Mouse (Mus musculus) lung, postnatal 14 days (tissue): Measurements from ENCODE around the gene Erp29.

ENCODE experiments used
- DNase-seq: peaks from one replicate; pipeline ENCODE4 v3.0.0; 2021

Gene Erp29

GRCm38 (mm10) chr5:121448450-121448849, 3.9 kb downstream of the Erp29 start:
- DNase-seq: peak; percentile 18

- no peak for DNase-seq
Observed at GRCm38 (mm10) chr5:121444870-121445269, 7.4 kb downstream of the Erp29 start.

GRCm38 (mm10) chr5:121443548-121443947, 8.8 kb downstream of the Erp29 start:
- peak; percentile 49 for DNase-seq

- no peak for DNase-seq
Observed at GRCm38 (mm10) chr5:121438756-121439155, 13.6 kb downstream of the Erp29 start.

- DNase-seq: peak; percentile 23
Observed at GRCm38 (mm10) chr5:121438131-121438530, 14.2 kb downstream of the Erp29 start.

GRCm38 (mm10) chr5:121428954-121429353, 23.4 kb downstream of the Erp29 start:
- DNase-seq: no peak

- DNase-seq: no peak
Observed at GRCm38 (mm10) chr5:121423297-121423696, 29.0 kb downstream of the Erp29 start.

- DNase-seq: no peak
Observed at GRCm38 (mm10) chr5:121422787-121423186, 29.5 kb downstream of the Erp29 start.

- no peak for DNase-seq
Observed at GRCm38 (mm10) chr5:121420721-121421120, 31.6 kb downstream of the Erp29 start.

GRCm38 (mm10) chr5:121410975-121411374, 41.3 kb downstream of the Erp29 start:
- DNase-seq: no peak

GRCm38 (mm10) chr5:121407856-121408255, 44.5 kb downstream of the Erp29 start:
- DNase-seq: no peak

- DNase-seq: no peak
Observed at GRCm38 (mm10) chr5:121400849-121401248, 51.5 kb downstream of the Erp29 start.

- DNase-seq: no peak
Observed at GRCm38 (mm10) chr5:121400064-121400463, 52.2 kb downstream of the Erp29 start.

GRCm38 (mm10) chr5:121399540-121399939, 52.8 kb downstream of the Erp29 start:
- DNase-seq: no peak

- DNase-seq: no peak
Observed at GRCm38 (mm10) chr5:121398965-121399462, 53.3 kb downstream of the Erp29 start.

- no peak for DNase-seq
Observed at GRCm38 (mm10) chr5:121398146-121398964, 54.0 kb downstream of the Erp29 start.

- DNase-seq: peak; percentile 97
Observed at GRCm38 (mm10) chr5:121397187-121398145, 54.8 kb downstream of the Erp29 start, which contains the start of gene Naa25. Naa25 (plus strand) TSS chr5:121397936.

- DNase-seq: no peak
Observed at GRCm38 (mm10) chr5:121395621-121396020, 56.7 kb downstream of the Erp29 start.

GRCm38 (mm10) chr5:121393402-121393801, 58.9 kb downstream of the Erp29 start:
- DNase-seq: no peak

- peak; percentile 64 for DNase-seq
Observed at GRCm38 (mm10) chr5:121392667-121393380, 59.5 kb downstream of the Erp29 start.

- DNase-seq: no peak
Observed at GRCm38 (mm10) chr5:121389691-121390090, 62.6 kb downstream of the Erp29 start.

- DNase-seq: no peak
Observed at GRCm38 (mm10) chr5:121389106-121389505, 63.2 kb downstream of the Erp29 start.

- DNase-seq: peak; percentile 25
Observed at GRCm38 (mm10) chr5:121387126-121387525, 65.2 kb downstream of the Erp29 start.
